Mouse (Mus musculus) CD4-positive, CD25-positive, alpha-beta regulatory T cell, adult 2 months (primary cell): Measurements from ENCODE around the gene Ros1.
A peak's percentile ranks its signal among the peaks of the same experiment; 100 is the strongest.

Experiments used
- DNase-seq: peaks from one replicate; pipeline ENCODE4 v3.0.0-alpha.2; 2012; ENCODE audit warnings: low read depth, low spot score

Gene Ros1

GRCm38 (mm10) chr10:52194957-52195852 lies at the start of gene Ros1:
TSS of gene Ros1 (minus strand) at chr10:52195244.
- no peak for DNase-seq

- no peak for DNase-seq
Measured at GRCm38 (mm10) chr10:52242680-52243323, 47.8 kb upstream of the Ros1 start.

- DNase-seq, result no peak
Measured at GRCm38 (mm10) chr10:52242015-52242414, 47.0 kb upstream of the Ros1 start.

- no peak for DNase-seq
Measured at GRCm38 (mm10) chr10:52235461-52235860, 40.4 kb upstream of the Ros1 start.

GRCm38 (mm10) chr10:52234654-52234981 lies 39.6 kb upstream of the Ros1 start:
- DNase-seq, result no peak

GRCm38 (mm10) chr10:52233969-52234653 lies 39.1 kb upstream of the Ros1 start:
- peak; percentile 15 for DNase-seq

- DNase-seq, result peak; percentile 52
Measured at GRCm38 (mm10) chr10:52233301-52233968, 38.4 kb upstream of the Ros1 start, which contains the start of gene Dcbld1. TSS of gene Dcbld1 (plus strand) at chr10:52233619.

- DNase-seq, result peak; percentile 28
Measured at GRCm38 (mm10) chr10:52232196-52233176, 37.4 kb upstream of the Ros1 start.

- no peak for DNase-seq
Measured at GRCm38 (mm10) chr10:52219600-52219999, 24.6 kb upstream of the Ros1 start.

GRCm38 (mm10) chr10:52217564-52217934 lies 22.5 kb upstream of the Ros1 start:
- DNase-seq, result no peak

- peak; percentile 59 for DNase-seq
Measured at GRCm38 (mm10) chr10:52216797-52217563, 21.9 kb upstream of the Ros1 start.

- DNase-seq, result no peak
Measured at GRCm38 (mm10) chr10:52215267-52215818, 20.3 kb upstream of the Ros1 start.

GRCm38 (mm10) chr10:52204006-52204405 lies 9.0 kb upstream of the Ros1 start:
- DNase-seq, result no peak

- DNase-seq, result no peak
Measured at GRCm38 (mm10) chr10:52185900-52186299, 9.1 kb downstream of the Ros1 start.

GRCm38 (mm10) chr10:52182878-52183277 lies 12.2 kb downstream of the Ros1 start:
- DNase-seq, result no peak

- DNase-seq, result no peak
Measured at GRCm38 (mm10) chr10:52174376-52174775, 20.7 kb downstream of the Ros1 start.

- DNase-seq, result no peak
Measured at GRCm38 (mm10) chr10:52170489-52170888, 24.6 kb downstream of the Ros1 start.

GRCm38 (mm10) chr10:52169841-52170240 lies 25.2 kb downstream of the Ros1 start:
- DNase-seq, result no peak

GRCm38 (mm10) chr10:52165376-52165775 lies 29.7 kb downstream of the Ros1 start:
- no peak for DNase-seq

- no peak for DNase-seq
Measured at GRCm38 (mm10) chr10:52160604-52161003, 34.4 kb downstream of the Ros1 start.
